Mouse (Mus musculus): Measurements from ENCODE around the gene Gja5. TPM values are rescaled to one million over a fixed set of nuclear protein-coding genes. Genes with fewer than 3 reads are reported as not detected.
"Not testable (repeated sequence)": the region's sequence is repeated elsewhere in the genome, so short reads cannot be mapped to it uniquely, and the experiment has no call there.

Gja5 gene
- polyA plus RNA-seq, 1 experiment from 2014 or later = 2.0 TPM

GRCm38 (mm10) chr3:97082156-97082555 is 177.7 kb downstream of the Gja5 start:
- Histone ChIP-seq H3K9ac (ENCODE audit: low read depth, low read length) (no peak overlapping the region), H3K4me2 (ENCODE audit: low read length) (no peak overlapping the region), H3K4me3 (ENCODE audit: low read depth, low read length) (no peak overlapping the region), H3K4me1 (ENCODE audit: control insufficient read depth, insufficient read depth, low read length) (no peaks in the 10 kb centered on the region), H3K36me3 (ENCODE audit: control insufficient read depth, insufficient read depth, low read length) (no peaks in the 10 kb centered on the region), H3K27ac (ENCODE audit: low read length) (no peak overlapping the region), H3K9me3 (replicated peaks; ENCODE audit: control insufficient read depth, low read length, poor library complexity, severe bottlenecking) (no peaks in the 10 kb centered on the region), H3K27me3 (ENCODE audit: control insufficient read depth, insufficient read depth, low read depth, low read length) (no peaks in the 10 kb centered on the region)
- ATAC-seq = no peak
- WGBS = 84% methylated on average over 5 of the region's 5 CpGs

- ATAC-seq = no peak
- WGBS = 81% methylated on average over 4 of the region's 4 CpGs
Measured at GRCm38 (mm10) chr3:97087326-97087725, 182.8 kb downstream of the Gja5 start.

DNA sequence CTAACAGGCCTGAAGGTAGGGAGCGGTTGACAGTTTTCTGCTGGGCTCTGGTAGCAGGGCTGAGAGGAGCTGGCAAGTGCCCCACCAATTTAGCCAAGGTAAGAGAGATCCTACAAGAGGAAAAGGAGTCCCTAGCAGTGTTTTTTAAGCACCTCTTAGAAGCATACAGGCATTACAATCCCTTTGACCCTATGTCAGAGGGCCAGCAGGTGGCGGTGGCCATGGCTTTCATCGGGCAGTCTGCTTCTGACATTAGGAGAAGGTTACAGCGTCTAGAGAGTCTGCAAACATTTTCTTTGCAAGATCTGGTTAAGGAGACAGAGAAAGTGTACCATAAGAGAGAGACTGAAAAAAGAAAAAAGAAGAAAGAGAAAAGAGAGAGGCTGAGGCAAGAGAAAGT is 183.8 kb downstream of the Gja5 start:
- not testable (repeated sequence) for H3K9me3 ChIP-seq (replicated peaks; ENCODE audit: control insufficient read depth, low read length, poor library complexity, severe bottlenecking); ATAC-seq; H3K4me2 ChIP-seq (ENCODE audit: low read length); H3K9ac ChIP-seq (ENCODE audit: low read depth, low read length); H3K27ac ChIP-seq (ENCODE audit: low read length); H3K27me3 ChIP-seq (ENCODE audit: control insufficient read depth, insufficient read depth, low read depth, low read length); H3K4me3 ChIP-seq (ENCODE audit: low read depth, low read length); H3K4me1 ChIP-seq (ENCODE audit: control insufficient read depth, insufficient read depth, low read length); H3K36me3 ChIP-seq (ENCODE audit: control insufficient read depth, insufficient read depth, low read length)
- WGBS = 76% methylated on average over 4 of the region's 4 CpGs

More at GRCm38 (mm10) chr3:97087326-97087725, 182.8 kb downstream of the Gja5 start:
- no peak overlapping the region for H3K9ac ChIP-seq (ENCODE audit: low read depth, low read length)
- H3K4me1 ChIP-seq (ENCODE audit: control insufficient read depth, insufficient read depth, low read length) = no peaks in the 10 kb centered on the region
- H3K27me3 ChIP-seq (ENCODE audit: control insufficient read depth, insufficient read depth, low read depth, low read length) = no peaks in the 10 kb centered on the region
- no peak overlapping the region for H3K4me3 ChIP-seq (ENCODE audit: low read depth, low read length)
- H3K36me3 ChIP-seq (ENCODE audit: control insufficient read depth, insufficient read depth, low read length) = no peaks in the 10 kb centered on the region
- no peaks in the 10 kb centered on the region for H3K9me3 ChIP-seq (replicated peaks; ENCODE audit: control insufficient read depth, low read length, poor library complexity, severe bottlenecking)
- no peak overlapping the region for H3K27ac ChIP-seq (ENCODE audit: low read length)
- no peak overlapping the region for H3K4me2 ChIP-seq (ENCODE audit: low read length)

- H3K27me3 ChIP-seq (ENCODE audit: control insufficient read depth, insufficient read depth, low read depth, low read length); H3K9ac ChIP-seq (ENCODE audit: low read depth, low read length); ATAC-seq; H3K4me3 ChIP-seq (ENCODE audit: low read depth, low read length); H3K36me3 ChIP-seq (ENCODE audit: control insufficient read depth, insufficient read depth, low read length); H3K4me2 ChIP-seq (ENCODE audit: low read length); H3K9me3 ChIP-seq (replicated peaks; ENCODE audit: control insufficient read depth, low read length, poor library complexity, severe bottlenecking); H3K4me1 ChIP-seq (ENCODE audit: control insufficient read depth, insufficient read depth, low read length); H3K27ac ChIP-seq (ENCODE audit: low read length): not testable (repeated sequence)
- 93% methylated on average over 7 of the region's 7 CpGs for WGBS
Measured at GRCm38 (mm10) chr3:97091971-97092370, 187.5 kb downstream of the Gja5 start.

DNA sequence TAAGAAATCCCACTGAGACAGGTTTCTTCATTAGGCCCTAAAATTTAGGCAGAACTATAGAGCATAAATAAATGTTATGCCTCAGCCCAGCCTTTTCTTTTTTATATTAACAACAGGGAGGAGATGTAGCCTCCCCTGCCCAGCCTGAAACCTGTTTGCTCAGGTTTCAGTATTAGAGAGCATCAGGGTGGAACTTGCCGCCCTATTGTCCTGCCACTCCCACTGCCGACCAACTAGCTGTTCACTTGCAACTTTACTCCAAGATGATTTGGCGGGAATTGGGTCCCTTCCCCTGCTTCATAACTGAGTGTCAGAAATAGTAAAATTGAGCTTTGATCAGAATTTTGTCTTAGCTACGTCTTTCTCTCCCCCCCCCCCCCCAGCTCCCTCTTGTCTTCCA is 192.2 kb downstream of the Gja5 start:
- not testable (repeated sequence) for H3K36me3 ChIP-seq (ENCODE audit: control insufficient read depth, insufficient read depth, low read length); ATAC-seq; H3K4me3 ChIP-seq (ENCODE audit: low read depth, low read length); H3K4me2 ChIP-seq (ENCODE audit: low read length); H3K27me3 ChIP-seq (ENCODE audit: control insufficient read depth, insufficient read depth, low read depth, low read length); H3K27ac ChIP-seq (ENCODE audit: low read length); H3K9ac ChIP-seq (ENCODE audit: low read depth, low read length); H3K9me3 ChIP-seq (replicated peaks; ENCODE audit: control insufficient read depth, low read length, poor library complexity, severe bottlenecking)
- 77% methylated on average over 4 of the region's 4 CpGs for WGBS
- peaks cover 11% of the 10 kb centered on the region; the same call in 1 of the 2 replicates for H3K4me1 ChIP-seq (ENCODE audit: control insufficient read depth, insufficient read depth, low read length)

- H3K4me3 ChIP-seq (ENCODE audit: low read depth, low read length) = no peak overlapping the region
- ATAC-seq = peak; percentile 94
- H3K27me3 ChIP-seq (ENCODE audit: control insufficient read depth, insufficient read depth, low read depth, low read length) = no peaks in the 10 kb centered on the region
- H3K4me2 ChIP-seq (ENCODE audit: low read length) = no peak overlapping the region
- H3K27ac ChIP-seq (ENCODE audit: low read length) = peak overlapping the region; percentile 70
- WGBS = 46% methylated on average over 10 of the region's 10 CpGs
- H3K4me1 ChIP-seq (ENCODE audit: control insufficient read depth, insufficient read depth, low read length) = peaks cover 11% of the 10 kb centered on the region; the same call in 1 of the 2 replicates
- no peak overlapping the region for H3K9ac ChIP-seq (ENCODE audit: low read depth, low read length)
- no peaks in the 10 kb centered on the region for H3K36me3 ChIP-seq (ENCODE audit: control insufficient read depth, insufficient read depth, low read length)
- H3K9me3 ChIP-seq (replicated peaks; ENCODE audit: control insufficient read depth, low read length, poor library complexity, severe bottlenecking) = no peaks in the 10 kb centered on the region
Measured at GRCm38 (mm10) chr3:97100784-97101641, 196.5 kb downstream of the Gja5 start.

GRCm38 (mm10) chr3:97103946-97104345 is 199.5 kb downstream of the Gja5 start:
- H3K9ac ChIP-seq (ENCODE audit: low read depth, low read length); H3K27ac ChIP-seq (ENCODE audit: low read length); H3K36me3 ChIP-seq (ENCODE audit: control insufficient read depth, insufficient read depth, low read length); ATAC-seq; H3K4me2 ChIP-seq (ENCODE audit: low read length); H3K4me3 ChIP-seq (ENCODE audit: low read depth, low read length); H3K9me3 ChIP-seq (replicated peaks; ENCODE audit: control insufficient read depth, low read length, poor library complexity, severe bottlenecking); H3K27me3 ChIP-seq (ENCODE audit: control insufficient read depth, insufficient read depth, low read depth, low read length): not testable (repeated sequence)
- peaks cover 11% of the 10 kb centered on the region; the same call in 1 of the 2 replicates for H3K4me1 ChIP-seq (ENCODE audit: control insufficient read depth, insufficient read depth, low read length)
- 85% methylated on average over 2 of the region's 5 CpGs for WGBS

DNA sequence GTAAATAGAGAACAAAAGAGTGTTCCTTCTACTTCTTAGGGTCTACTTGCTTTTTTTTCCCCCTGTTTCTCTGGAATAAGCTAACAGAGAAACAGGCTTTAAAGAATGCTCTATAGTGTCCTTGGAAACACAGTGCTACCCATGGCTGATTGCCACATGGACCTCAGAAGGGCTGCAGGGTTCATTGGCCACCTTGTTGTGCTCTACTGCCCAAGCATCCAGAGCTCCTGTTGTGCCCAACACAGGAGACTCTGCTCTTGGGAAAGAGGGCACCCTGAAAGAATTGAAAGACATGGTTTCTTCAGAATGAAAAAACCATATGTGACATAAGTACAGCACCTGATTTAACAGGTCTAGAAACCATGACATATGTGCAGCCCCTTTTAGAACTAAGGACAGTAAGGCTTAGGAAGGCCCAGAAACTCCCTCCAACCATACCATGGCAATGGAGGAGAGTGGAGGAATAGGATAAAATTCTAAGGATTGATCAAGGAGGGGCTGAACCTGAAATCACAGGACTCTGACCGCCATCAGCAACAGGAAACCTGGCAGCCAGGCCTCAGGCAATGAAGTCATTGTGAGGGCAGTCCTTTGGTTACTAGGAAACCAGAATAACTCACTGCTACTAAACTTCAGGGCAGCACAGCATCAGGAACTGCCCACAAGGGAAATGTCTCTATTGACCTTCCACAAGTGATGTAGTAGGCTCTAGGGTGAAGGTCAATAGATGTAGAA is 200.4 kb downstream of the Gja5 start:
- no peak for ATAC-seq
- peaks cover 11% of the 10 kb centered on the region; the same call in 1 of the 2 replicates for H3K4me1 ChIP-seq (ENCODE audit: control insufficient read depth, insufficient read depth, low read length)
- no peak overlapping the region for H3K9ac ChIP-seq (ENCODE audit: low read depth, low read length)
- H3K4me2 ChIP-seq (ENCODE audit: low read length) = no peak overlapping the region
- H3K9me3 ChIP-seq (replicated peaks; ENCODE audit: control insufficient read depth, low read length, poor library complexity, severe bottlenecking) = peaks cover 2% of the 10 kb centered on the region; the same call in 1 of the 2 replicates
- no peak overlapping the region for H3K27ac ChIP-seq (ENCODE audit: low read length)
- WGBS = 77% methylated on average over 1 of the region's 1 CpGs
- H3K27me3 ChIP-seq (ENCODE audit: control insufficient read depth, insufficient read depth, low read depth, low read length) = no peaks in the 10 kb centered on the region
- H3K36me3 ChIP-seq (ENCODE audit: control insufficient read depth, insufficient read depth, low read length) = no peaks in the 10 kb centered on the region
- H3K4me3 ChIP-seq (ENCODE audit: low read depth, low read length) = no peak overlapping the region

GRCm38 (mm10) chr3:97117511-97117910 is 213.0 kb downstream of the Gja5 start:
- Histone ChIP-seq H3K4me2 (ENCODE audit: low read length) (no peak overlapping the region), H3K27me3 (ENCODE audit: control insufficient read depth, insufficient read depth, low read depth, low read length) (no peaks in the 10 kb centered on the region), H3K4me1 (ENCODE audit: control insufficient read depth, insufficient read depth, low read length) (no peaks in the 10 kb centered on the region), H3K36me3 (ENCODE audit: control insufficient read depth, insufficient read depth, low read length) (no peaks in the 10 kb centered on the region), H3K9ac (ENCODE audit: low read depth, low read length) (no peak overlapping the region), H3K9me3 (replicated peaks; ENCODE audit: control insufficient read depth, low read length, poor library complexity, severe bottlenecking) (0 out of 2 replicates have a peak, but pooled peaks cover 2% of the 10 kb centered on the region), H3K4me3 (ENCODE audit: low read depth, low read length) (no peak overlapping the region), H3K27ac (ENCODE audit: low read length) (no peak overlapping the region)
- no peak for ATAC-seq
- WGBS = 95% methylated on average over 6 of the region's 6 CpGs

All from midbrain, embryonic 16.5 days (tissue).